Mouse (Mus musculus): ENCODE measurements around the gene Timm22.

GRCm38 (mm10) chr11:76357464-76357863 lies 49.3 kb upstream of the Timm22 start:
- TF ChIP-seq CTCF (IDR thresholded peaks at IDR 0.05; ENCODE audit: insufficient read depth, low read depth, low read length) (no peak), POLR2A (IDR thresholded peaks at IDR 0.05; ENCODE audit: insufficient read depth, low read depth, low read length) (no peak)
